ENCODE assay signal across 31 mouse cellular contexts in the genomic region with DNA sequence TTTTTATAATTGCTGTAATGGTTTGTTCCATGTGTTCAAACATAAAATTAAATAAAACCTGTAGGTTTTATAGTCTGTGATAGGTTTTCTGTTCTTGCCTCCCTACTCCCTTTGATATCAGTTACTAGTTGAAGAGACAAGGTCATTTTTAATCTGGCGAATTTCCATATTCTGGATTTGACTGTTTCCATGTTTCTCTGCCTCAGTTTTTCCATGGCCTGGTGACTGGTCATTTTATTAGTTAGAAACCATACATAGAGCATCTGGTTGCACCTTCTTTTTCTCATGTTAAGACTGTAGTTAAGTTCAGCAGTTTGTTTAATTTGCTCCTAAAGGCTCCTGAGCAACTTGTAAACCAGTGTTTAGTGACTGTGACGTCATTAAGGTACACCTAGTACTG.
"Had no signal": no experiment of that assay in that cellular context is flagged by ENCODE, and none has a peak within 500 bp of the region (broad histone marks: within the 10 kb centered on the region; RNA-seq: fewer than 3 reads in every experiment).

No protein-coding gene starts in this region.

- H3K9ac ChIP-seq: heart, embryonic 12.5 days; heart, embryonic 13.5 days; heart, embryonic 15.5 days; hindbrain, embryonic 12.5 days; hindbrain, embryonic 13.5 days; hindbrain, embryonic 14.5 days; hindbrain, embryonic 15.5 days; intestine, embryonic 15.5 days; kidney, embryonic 15.5 days had no signal

- H3K4me2 ChIP-seq: heart, embryonic 11.5 days; heart, embryonic 12.5 days; heart, embryonic 13.5 days; heart, embryonic 15.5 days; hindbrain, embryonic 12.5 days; hindbrain, embryonic 13.5 days; hindbrain, embryonic 14.5 days; hindbrain, embryonic 15.5 days; intestine, embryonic 15.5 days; kidney, embryonic 15.5 days had no signal

- H3K27ac ChIP-seq: heart, embryonic 13.5 days; heart, embryonic 15.5 days; hindbrain, embryonic 10.5 days; hindbrain, embryonic 12.5 days; hindbrain, embryonic 13.5 days; hindbrain, embryonic 14.5 days; hindbrain, embryonic 15.5 days; hindbrain, postnatal 0 days; intestine, embryonic 15.5 days; kidney, embryonic 15.5 days; kidney, postnatal 0 days; layer of hippocampus, adult 2 months; left cerebral cortex, adult 2 months had no signal

- H3K9me3 ChIP-seq: heart, embryonic 12.5 days; heart, embryonic 13.5 days; heart, embryonic 15.5 days; hindbrain, embryonic 10.5 days; hindbrain, embryonic 12.5 days; hindbrain, embryonic 13.5 days; hindbrain, embryonic 15.5 days; intestine, embryonic 15.5 days; kidney, embryonic 15.5 days had no signal

- H3K4me3 ChIP-seq: heart, embryonic 12.5 days; heart, embryonic 13.5 days; heart, embryonic 15.5 days; hindbrain, embryonic 10.5 days; hindbrain, embryonic 12.5 days; hindbrain, embryonic 13.5 days; hindbrain, embryonic 15.5 days; intestine, embryonic 15.5 days; kidney, embryonic 15.5 days; layer of hippocampus, adult 2 months; left cerebral cortex, adult 2 months had no signal

- H3K4me1 ChIP-seq: heart, embryonic 12.5 days; heart, embryonic 13.5 days; heart, embryonic 15.5 days; hindbrain, embryonic 10.5 days; hindbrain, embryonic 12.5 days; hindbrain, embryonic 13.5 days; hindbrain, embryonic 15.5 days; intestine, embryonic 15.5 days; kidney, embryonic 15.5 days had no signal

- DNase-seq: heart, postnatal 10 days; heart, postnatal 14 days; heart, postnatal 36 days; heart, postnatal 4 days; kidney, adult 11 months; kidney, adult 18-20 months; kidney, adult 2 months; kidney, adult 8-10 months; kidney, adult 9 months; kidney, postnatal 10 days; kidney, postnatal 14 days; kidney, postnatal 25 days; kidney, postnatal 36 days; kidney, postnatal 4 days; layer of hippocampus, adult 9-11 months; layer of hippocampus, postnatal 36 days had no signal

- H3K27me3 ChIP-seq: heart, embryonic 12.5 days; heart, embryonic 13.5 days; heart, embryonic 15.5 days; hindbrain, embryonic 12.5 days; hindbrain, embryonic 13.5 days; hindbrain, embryonic 15.5 days; intestine, embryonic 15.5 days; kidney, embryonic 15.5 days had no signal

- H3K36me3 ChIP-seq: intestine, embryonic 15.5 days had no signal
